Mouse (Mus musculus): ENCODE results near the gene Lrsam1. TPM values are rescaled to one million over a fixed set of nuclear protein-coding genes. Genes with fewer than 3 reads are reported as not detected.
A peak's percentile ranks its signal among the peaks of the same experiment; 100 is the strongest.

Lrsam1 gene
- total RNA-seq, 2 experiments from 2014 or later: 35.4 to 43.8 TPM

DNA sequence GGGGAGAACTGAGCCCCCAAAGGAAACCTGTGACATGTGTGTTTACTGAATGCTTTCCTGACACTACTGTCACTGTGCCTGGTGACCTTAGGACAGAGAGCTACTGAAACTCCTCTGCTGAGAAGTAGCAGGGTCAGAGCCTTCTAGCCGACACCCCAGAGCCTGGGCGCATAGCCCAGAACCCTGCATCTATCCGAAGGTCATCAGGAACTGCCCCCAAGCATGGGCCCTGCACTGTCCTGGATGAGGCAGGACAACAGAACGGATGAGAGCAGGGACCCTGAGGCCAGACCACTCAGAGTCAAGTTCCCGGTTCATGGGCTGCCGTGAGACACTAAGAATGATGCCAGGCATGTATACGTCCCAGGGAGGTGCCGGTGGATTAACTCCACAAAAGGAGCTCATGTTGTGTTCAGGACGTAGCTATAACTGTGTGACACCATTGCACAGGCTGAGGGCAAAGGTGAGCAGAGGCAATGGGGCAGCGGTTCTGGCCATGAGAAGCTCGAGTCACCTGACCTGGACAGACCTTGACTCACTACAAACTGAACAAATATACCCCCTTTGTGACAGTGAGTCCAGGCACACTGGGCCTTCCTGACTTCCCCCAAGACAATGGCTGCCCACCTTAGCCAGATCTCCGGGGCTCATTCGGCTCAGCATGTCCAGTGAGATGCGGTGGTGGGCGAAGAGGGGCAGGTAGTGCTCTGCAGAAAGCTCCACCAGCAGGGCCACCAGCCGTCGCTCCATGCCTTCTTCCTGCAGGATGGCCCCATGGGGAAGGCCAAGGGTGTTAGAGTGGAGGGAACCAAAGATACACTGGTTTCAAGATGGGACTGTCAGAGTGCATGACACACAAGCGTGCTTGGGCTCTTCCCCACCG lies 32.2 kb downstream of the Lrsam1 start:
- DNase-seq (ENCODE audit: low spot score in 2 of 2): no peak
- intact Hi-C loops (cut with DNase I): loop anchor here (1.0 to 5.0 kb wide), 2 partner anchors 65 to 147 kb away; partner anchors contain the start of gene Cfap157

DNA sequence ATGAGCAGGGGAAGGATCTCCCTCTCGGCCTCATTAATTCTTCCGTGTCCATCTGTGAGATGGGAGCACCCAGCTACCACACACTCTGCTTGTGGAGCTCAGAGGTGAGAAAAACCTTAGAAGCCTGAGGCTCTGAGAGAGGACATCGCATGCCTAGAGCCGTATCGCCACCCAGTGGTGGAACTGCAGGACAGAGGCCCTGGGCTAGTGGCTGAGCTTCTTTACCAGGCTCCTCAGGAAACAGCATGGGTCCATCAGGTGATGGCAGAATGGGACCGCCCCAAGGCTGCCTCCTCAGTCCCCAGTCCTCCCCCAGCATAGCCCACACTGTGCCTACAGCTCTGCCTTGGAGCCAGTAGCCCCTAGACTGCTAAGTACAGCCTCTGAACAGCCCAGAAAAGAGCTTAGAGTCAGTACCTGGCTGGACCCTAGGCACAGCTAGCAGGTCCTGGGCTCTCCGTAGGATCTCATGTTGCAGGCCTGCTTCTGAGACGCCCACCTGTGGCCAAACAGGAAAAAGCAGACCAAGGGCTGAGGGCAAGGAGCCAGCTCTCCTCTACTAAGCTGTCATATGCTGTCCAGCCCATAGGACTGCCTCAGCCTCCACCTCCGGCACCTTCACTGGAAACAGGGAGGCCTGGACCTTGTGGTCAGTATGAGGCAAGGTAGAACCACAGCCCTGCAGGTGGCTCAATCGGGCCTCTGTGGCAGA lies 33.0 kb downstream of the Lrsam1 start:
- DNase-seq (ENCODE audit: low spot score in 2 of 2): peak; percentile 74 to 88
- intact Hi-C loops (cut with DNase I): loop anchor here (1.0 to 5.0 kb wide), 2 partner anchors 64 to 146 kb away; partner anchors contain the start of gene Cfap157

DNA sequence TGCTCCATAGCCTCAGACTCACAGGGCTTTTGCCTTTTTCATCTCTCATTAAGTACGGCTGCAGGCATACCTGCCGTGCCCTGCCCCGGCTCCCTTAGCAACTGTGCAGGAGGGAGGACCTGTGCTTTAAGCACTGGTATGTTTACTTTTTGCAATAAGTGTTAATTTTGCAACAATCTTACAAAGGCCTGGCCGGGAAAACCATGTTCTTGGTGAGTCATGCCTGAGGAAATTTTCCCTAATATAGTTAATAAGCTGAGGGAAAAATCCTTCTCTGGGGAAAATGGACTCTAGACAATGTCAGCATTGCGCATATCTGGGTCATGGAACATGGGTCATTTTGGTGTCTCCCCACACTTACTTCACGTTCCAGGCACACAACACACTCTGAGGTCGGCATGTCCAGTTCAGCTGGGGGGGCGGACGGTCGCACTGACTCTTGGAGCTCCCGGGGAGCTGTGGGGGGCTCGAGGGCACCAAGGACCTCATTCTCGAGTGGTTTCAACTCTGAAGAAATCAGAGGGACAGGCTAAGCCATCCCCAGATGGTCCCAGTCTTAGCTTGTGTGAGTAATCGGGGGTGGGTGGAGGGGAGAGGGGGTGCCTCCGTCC lies 33.7 kb downstream of the Lrsam1 start:
- DNase-seq (ENCODE audit: low spot score in 2 of 2): no peak
- intact Hi-C loops (cut with DNase I): loop anchor here (1.0 to 5.0 kb wide), 2 partner anchors 63 to 145 kb away; partner anchors contain the start of gene Cfap157

DNA sequence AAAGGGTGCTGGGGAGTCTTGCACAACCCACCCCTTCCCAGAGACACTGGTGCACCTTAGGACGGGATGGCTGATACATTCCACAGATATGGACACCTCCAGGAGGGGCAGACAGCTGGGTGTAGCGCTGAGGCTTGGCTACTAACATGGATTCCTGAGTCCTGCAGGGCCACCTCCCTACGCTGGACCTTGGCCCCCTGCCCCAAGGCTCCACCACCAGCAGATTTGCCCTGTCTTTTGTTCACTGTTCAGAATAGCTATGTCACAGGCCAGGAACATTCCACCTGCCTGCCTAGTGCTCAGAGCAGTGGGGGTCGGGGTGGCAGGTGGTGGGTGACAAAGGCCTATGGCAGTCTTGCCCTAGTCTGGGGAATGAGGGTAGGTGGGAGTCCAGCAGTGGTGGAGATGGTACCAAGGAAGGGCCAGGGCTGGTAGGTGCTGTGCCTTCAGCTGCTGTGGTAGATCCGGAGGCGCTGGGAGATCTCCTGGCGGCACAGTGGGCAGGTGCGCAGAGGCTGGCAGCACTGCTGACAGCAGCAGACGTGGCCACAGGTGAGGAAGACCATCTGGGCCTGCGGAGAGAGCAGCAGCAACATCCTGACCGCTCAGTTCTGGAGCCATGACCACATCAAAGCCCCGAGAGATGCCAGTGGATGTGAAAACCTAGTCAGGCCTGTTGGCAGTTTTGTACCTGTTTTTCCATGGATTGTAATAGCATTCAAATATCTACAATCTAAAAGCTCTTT lies 34.9 kb downstream of the Lrsam1 start:
- no peak for DNase-seq (ENCODE audit: low spot score in 2 of 2)
- intact Hi-C loops (cut with DNase I): loop anchor here (5.0 kb wide), 1 partner anchor 144 kb away; the partner anchor contains the start of gene Cfap157

DNA sequence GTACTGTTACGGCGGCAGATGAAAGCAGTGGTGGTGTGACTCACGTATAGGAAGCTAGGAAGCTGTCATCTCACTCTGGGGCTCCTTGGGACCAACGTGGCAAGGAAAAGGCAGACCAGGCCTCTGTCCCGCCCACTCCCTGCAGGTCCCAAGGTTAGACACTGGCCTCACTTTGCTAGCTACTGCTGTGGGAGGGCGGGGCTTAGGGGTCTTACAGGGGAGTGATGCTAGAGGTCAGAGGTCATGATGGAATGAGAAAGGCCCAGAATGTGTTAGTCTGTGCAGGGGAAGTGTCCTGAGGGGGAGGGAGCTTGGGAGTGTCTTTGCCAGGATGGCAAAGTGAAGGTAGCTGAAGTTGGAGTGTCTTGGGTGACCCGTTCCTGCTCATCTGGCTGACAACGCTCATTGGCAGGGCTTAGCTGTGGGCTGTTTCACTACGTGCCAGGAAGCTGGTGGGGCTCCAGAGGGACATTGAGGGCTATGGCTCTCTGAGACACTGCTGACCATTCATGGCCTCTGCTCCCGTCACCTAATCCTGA lies 37.0 kb downstream of the Lrsam1 start:
- intact Hi-C loops (cut with DNase I): no loop called here
- DNase-seq (ENCODE audit: low spot score in 2 of 2): no peak

DNA sequence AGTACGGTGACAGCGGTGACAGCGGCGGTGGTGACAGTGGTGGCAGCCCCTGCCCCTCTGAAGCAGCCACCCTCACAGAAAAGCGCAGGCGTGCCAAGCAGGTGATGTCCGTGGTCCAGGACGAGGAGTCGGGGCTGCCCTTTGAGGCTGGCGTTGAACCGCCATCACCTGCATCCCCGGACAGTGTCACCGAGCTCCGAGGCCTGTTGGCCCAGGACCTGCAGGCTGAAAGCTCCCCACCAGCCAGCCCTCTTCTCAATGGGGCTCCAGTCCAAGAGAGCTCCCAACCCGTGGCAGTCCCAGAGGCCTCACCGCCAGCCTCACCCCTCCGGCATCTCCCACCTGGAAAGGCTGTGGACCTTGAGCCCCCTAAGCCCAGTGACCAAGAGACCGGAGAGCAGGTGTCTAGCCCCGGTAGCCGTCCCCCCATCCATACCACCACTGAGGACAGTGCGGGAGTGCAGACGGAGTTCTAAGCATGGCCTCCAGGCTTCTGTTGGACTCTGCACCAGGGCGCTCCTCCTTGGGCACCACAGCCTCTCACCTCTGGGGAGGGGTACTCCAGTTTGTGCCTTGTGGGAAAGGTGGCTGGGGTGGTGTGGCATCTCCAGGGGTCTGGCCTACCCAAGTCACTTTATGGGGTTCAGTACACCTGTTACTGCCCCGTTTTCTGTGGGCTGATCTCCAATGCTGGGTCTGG lies 37.7 kb downstream of the Lrsam1 start:
- DNase-seq (ENCODE audit: low spot score in 2 of 2): no peak
- intact Hi-C loops (cut with DNase I): no loop called here

DNA sequence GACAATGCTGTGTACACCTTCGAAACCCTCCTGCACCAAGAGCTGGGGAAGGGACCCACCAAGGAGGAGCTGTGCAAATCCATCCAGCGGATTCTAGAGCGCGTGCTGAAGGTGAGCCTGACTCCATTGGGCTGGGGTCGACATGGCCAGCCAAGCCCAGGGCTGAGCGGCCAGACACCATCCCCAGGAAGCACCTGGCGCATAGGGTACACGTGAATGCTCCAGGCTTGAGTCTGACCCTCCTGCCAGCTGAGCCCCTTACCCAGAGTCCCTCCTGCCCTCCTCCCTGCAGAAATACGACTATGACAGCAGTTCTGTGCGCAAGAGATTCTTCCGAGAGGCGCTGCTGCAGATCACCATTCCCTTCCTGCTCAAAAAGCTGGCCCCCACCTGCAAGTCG lies 38.9 kb downstream of the Lrsam1 start:
- intact Hi-C loops (cut with DNase I): no loop called here
- no peak for DNase-seq (ENCODE audit: low spot score in 2 of 2)

DNA sequence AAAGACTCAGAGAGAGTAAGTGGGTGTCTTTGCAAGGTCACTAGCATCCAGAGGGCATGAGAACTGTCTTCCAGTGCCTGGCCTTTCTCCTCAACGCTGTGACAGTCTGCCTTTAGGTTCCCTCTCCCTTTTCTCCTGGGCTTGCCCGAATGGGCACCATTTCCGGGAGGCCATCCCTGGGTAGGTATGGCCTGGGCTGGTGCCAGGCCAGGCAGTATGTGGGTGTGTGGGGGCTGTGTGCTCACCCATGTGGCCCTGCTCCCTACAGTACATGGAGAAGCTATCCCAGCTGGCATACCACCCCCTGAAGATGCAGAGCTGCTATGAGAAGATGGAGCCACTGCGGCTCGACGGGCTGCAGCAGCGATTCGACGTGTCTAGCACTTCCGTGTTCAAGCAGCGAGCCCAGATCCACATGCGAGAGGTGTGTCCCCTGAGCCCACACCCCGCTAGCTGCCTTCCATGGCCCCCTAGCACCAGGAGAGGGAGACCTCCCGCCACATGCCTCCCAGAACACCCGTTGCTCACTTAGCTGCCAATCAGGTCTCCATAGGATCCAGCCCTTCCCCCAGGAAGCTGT lies 39.5 kb downstream of the Lrsam1 start:
- intact Hi-C loops (cut with DNase I): no loop called here
- DNase-seq (ENCODE audit: low spot score in 2 of 2): no peak

DNA sequence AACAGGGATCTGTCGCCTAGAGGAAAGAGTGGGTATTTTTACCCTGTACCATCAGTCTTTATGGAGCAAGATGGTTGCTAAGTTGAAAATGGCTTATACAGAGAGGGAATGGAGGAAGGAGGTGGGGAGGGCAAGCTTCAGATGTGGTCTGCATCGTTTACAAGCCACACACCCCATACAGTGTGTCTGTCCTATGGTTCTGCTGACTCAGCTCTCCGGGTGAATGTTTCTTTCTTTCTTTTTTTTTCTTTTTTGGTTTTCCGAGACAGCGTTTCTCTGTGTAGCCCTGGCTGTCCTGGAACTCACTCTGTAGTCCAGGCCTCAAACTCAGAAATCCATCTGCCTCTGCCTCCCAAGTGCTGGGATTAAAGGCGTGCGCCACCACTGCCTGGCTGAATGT lies 40.2 kb downstream of the Lrsam1 start:
- DNase-seq (ENCODE audit: low spot score in 2 of 2): no peak
- intact Hi-C loops (cut with DNase I): no loop called here

DNA sequence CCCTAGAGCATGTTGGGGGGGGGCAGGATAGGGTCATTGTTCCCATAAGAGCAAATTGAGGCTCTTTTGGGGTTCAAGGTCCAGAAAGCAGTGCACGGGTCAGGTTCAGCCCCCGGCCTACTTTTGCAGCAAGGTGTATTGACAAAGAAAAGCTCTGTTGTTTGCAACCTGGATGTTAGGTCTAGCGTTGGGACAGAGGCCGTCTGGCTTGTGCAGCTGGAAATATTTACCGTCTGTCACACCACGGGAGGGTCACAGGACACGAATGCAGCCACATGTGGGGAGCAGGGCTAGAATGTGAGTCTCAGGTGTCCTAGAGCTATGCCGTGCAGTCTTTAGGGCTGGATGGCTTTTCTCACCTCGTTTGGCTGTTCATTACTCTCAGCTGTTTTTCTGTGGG lies 43.0 kb downstream of the Lrsam1 start:
- no peak for DNase-seq (ENCODE audit: low spot score in 2 of 2)
- intact Hi-C loops (cut with DNase I): no loop called here

DNA sequence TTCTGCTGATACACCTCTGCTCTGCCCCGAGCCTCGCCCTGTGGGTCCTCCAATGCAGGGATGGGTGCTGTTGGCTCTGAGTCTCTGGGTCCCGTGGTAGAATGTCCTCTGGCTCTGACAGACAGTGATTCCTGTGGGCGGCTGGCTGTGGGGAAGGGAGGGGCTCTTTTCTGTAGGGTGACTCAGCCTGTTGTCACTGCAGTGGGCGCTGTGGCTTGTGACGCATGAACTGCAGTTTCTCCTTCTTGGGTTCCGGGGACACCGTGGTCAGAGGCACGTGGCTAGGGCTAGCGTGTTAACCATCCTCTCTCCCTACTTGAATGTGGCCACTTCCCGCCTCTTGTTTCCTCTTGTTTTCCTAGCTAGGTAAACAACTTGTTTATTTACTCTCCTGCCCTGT lies 43.9 kb downstream of the Lrsam1 start:
- intact Hi-C loops (cut with DNase I): no loop called here
- DNase-seq (ENCODE audit: low spot score in 2 of 2): peak; percentile 65 to 95

DNA sequence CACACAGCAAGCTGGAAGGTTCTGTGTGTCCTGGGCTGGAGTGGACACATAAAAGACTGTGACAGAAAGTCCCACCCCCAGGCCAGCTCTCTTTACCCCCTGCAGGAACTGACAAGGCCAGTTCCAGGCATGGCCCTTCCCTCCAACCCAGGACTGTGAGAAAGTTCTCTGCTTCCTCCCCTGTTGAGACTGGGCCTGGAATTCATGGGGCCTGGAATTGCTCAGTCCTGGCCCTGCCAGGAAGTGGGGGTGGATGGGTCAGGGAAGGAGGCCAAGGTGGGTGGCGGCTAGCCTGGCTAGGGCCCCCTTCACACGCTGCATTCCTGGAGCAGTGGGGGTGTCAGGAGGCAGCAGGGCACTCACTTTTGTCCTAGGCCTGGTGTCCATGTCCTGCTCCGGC lies 46.5 kb downstream of the Lrsam1 start:
- intact Hi-C loops (cut with DNase I): no loop called here

DNA sequence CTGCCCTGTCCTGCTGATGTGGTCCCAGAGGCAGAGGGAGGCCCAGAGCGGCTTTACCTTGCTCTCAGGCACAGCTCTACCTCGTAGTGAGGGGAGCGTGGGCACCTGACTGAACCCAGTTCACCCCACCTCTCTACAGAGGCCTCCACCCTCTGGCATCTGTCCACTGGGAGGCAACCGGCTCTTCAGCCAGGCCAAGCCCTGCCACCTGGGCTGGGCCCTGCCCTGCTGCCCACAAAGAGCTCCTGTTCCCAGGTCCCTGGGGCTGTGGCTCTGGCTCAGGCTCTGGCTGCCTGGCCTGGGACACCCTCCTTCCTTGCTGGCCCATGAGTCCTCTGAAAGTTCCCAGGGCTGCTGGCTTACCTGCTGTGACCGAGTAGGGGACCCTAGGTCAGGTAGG lies 47.1 kb downstream of the Lrsam1 start:
- no peak for DNase-seq (ENCODE audit: low spot score in 2 of 2)
- intact Hi-C loops (cut with DNase I): no loop called here

More for the DNA sequence above, 46.5 kb downstream of the Lrsam1 start:
- DNase-seq (ENCODE audit: low spot score in 2 of 2): no peak

DNA sequence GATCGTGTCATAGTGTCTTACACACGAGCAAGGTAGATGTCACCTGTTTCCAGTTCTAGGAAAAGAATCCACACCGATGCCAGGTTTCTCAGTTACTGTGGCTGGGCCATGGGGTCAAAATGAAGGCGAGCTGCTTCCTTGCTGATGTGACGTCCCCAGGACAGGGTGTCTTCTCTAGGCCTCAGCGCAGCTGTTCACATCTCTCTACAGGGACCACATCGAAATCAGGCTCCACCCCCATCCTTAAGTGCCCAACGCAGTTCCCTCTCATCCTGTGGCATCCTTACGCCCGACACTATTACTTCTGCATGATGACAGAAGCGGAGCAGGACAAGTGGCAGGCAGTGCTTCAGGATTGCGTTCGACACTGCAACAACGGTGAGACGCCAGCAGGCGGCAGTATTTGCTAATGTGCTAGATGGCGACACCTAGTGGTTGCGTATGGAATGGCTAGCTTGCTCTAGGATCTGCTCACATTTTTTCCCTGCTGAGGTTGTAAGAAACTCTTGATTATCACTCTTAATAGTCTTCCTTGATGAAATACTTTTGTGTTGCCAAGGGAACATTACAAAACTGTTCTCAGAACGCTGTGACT lies 49.1 kb downstream of the Lrsam1 start:
- DNase-seq (ENCODE audit: low spot score in 2 of 2): peak; percentile 84 to 90
- intact Hi-C loops (cut with DNase I): loop anchor here (1.0 kb wide), 1 partner anchor 48 kb away; no protein-coding TSS in a partner anchor

DNA sequence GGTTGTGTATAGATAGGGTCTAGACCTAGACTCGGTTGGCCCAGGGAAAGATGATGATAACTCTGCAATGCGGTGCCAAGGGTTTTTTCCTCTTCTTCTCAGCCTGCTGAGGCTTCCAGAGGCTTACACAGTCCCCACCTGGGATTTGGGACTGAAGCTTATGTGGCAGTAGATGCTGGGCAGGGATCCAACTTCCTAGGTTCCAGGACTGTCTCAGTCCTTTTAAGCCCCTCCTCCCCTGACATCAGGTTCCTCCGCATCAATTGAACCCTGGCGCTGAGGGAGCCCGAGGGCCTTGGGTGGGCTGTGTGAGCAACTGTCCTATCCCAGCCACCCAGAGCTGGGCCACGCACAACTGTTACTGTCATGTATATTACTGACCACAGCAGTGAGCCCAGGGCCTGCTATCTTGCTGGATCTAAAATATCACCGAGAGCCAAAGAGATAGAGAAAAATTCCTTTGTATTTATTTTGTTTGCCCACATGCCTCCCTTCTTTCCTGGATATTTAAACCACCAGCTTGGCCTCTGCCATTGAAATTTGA lies 49.7 kb downstream of the Lrsam1 start:
- no peak for DNase-seq (ENCODE audit: low spot score in 2 of 2)
- intact Hi-C loops (cut with DNase I): loop anchor here (1.0 kb wide), 1 partner anchor 47 kb away; no protein-coding TSS in a partner anchor

DNA sequence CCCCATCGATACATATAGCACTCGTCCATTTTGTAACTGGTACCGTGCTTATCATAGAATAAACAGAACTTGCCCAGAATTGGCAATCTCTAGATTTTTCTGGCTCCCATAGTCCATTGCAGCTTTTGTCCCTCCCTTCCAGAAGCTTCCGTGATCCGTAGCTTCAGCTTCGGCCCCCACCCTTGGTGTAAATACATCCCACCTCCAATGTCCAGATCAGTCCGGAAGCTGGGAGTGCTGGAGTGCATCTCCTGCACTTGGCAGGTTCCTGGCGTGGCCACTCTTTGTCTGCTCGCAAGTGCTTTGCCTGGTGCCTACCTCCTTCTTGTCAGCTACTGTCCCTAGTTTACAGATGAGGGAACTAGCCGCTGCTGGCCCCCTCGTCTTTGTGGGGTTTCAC lies 52.6 kb downstream of the Lrsam1 start:
- no peak for DNase-seq (ENCODE audit: low spot score in 2 of 2)
- intact Hi-C loops (cut with DNase I): loop anchor here (2.0 kb wide), 1 partner anchor 32 kb away; the partner anchor contains the start of gene Fam129b

DNA sequence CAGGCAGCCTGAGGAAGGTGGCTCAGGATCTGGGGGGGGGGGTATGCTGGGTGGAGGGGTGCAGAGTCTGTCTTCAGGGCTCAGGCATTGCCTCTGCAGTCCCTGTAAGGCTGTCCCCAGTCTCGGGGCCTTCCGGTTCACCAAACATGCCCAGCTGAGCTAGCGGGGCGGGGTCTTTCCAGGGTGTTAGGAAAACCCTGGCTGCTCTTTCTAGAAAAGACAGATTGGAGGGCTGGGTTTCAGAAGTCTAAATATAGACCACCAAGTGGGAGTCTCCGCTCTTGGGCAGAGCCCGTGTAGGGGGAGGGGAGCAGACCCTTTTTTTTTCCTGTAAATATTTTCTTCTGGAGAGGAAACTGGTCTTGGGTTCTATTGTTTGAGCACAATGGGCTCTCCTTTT lies 53.1 kb downstream of the Lrsam1 start:
- intact Hi-C loops (cut with DNase I): loop anchor here (2.0 kb wide), 1 partner anchor 31 kb away; the partner anchor contains the start of gene Fam129b
- DNase-seq (ENCODE audit: low spot score in 2 of 2): peak; percentile 34 to 65
